Mouse (Mus musculus): Measurements from ENCODE around the gene Anp32a. TPM values are rescaled to one million over a fixed set of nuclear protein-coding genes. Genes with fewer than 3 reads are reported as not detected.

Anp32a gene
- polyA plus RNA-seq, 1 experiment from 2014 or later: 172 TPM

GRCm38 (mm10) chr9:62341701-62342440, 778 bp downstream of the Anp32a start:
- ATAC-seq (ENCODE audit: low FRiP score): peak; percentile 47; the same call in 1 of the 2 replicates
- Histone ChIP-seq H3K4me2 (peak overlapping the region; percentile 77), H3K27me3 (no peaks in the 10 kb centered on the region), H3K9ac (peak overlapping the region; percentile 99), H3K4me1 (replicated peaks) (peaks cover 38% of the 10 kb centered on the region), H3K9me3 (no peaks in the 10 kb centered on the region), H3K4me3 (peak overlapping the region; percentile 87), H3K27ac (peak overlapping the region; percentile 100), H3K36me3 (no peaks in the 10 kb centered on the region)
- WGBS: under 1% methylated on average over 51 of the region's 54 CpGs

GRCm38 (mm10) chr9:62342441-62343191, 1.5 kb downstream of the Anp32a start:
- H3K4me1 ChIP-seq (replicated peaks): peaks cover 44% of the 10 kb centered on the region
- WGBS: under 1% methylated on average over 48 of the region's 48 CpGs
- no peaks in the 10 kb centered on the region for H3K27me3 ChIP-seq
- ATAC-seq (ENCODE audit: low FRiP score): no peak
- peak overlapping the region; percentile 87 for H3K4me3 ChIP-seq
- H3K9ac ChIP-seq: peak overlapping the region; percentile 99
- peak overlapping the region; percentile 100 for H3K27ac ChIP-seq
- no peaks in the 10 kb centered on the region for H3K9me3 ChIP-seq
- H3K36me3 ChIP-seq: no peaks in the 10 kb centered on the region
- peak overlapping the region; percentile 77 for H3K4me2 ChIP-seq

- Histone ChIP-seq H3K36me3 (no peaks in the 10 kb centered on the region), H3K4me2 (peak overlapping the region; percentile 77), H3K4me1 (replicated peaks) (peaks cover 48% of the 10 kb centered on the region), H3K27me3 (no peaks in the 10 kb centered on the region), H3K9me3 (no peaks in the 10 kb centered on the region), H3K9ac (peak overlapping the region; percentile 99), H3K4me3 (peak overlapping the region; percentile 87), H3K27ac (peak overlapping the region; percentile 100)
- WGBS: under 1% methylated on average over 49 of the region's 56 CpGs
- ATAC-seq (ENCODE audit: low FRiP score): peak; percentile 31
Observed at GRCm38 (mm10) chr9:62343192-62343903, 2.3 kb downstream of the Anp32a start.

- WGBS: under 1% methylated on average over 47 of the region's 52 CpGs
- Histone ChIP-seq H3K9me3 (no peaks in the 10 kb centered on the region), H3K36me3 (no peaks in the 10 kb centered on the region), H3K4me2 (peak overlapping the region; percentile 77), H3K27me3 (no peaks in the 10 kb centered on the region), H3K4me3 (peak overlapping the region; percentile 87), H3K4me1 (replicated peaks) (peaks cover 47% of the 10 kb centered on the region), H3K27ac (peak overlapping the region; percentile 100), H3K9ac (peak overlapping the region; percentile 99)
- peak; percentile 13; the same call in 1 of the 2 replicates for ATAC-seq (ENCODE audit: low FRiP score)
Observed at GRCm38 (mm10) chr9:62343904-62344491, 2.9 kb downstream of the Anp32a start.

GRCm38 (mm10) chr9:62344545-62344944, 3.5 kb downstream of the Anp32a start:
- peaks cover 50% of the 10 kb centered on the region for H3K4me1 ChIP-seq (replicated peaks)
- WGBS: under 1% methylated on average over 25 of the region's 26 CpGs

GRCm38 (mm10) chr9:62345081-62345481, 4.0 kb downstream of the Anp32a start:
- Histone ChIP-seq H3K27ac (peak overlapping the region; percentile 100), H3K4me3 (peak overlapping the region; percentile 87), H3K4me1 (replicated peaks) (peaks cover 53% of the 10 kb centered on the region), H3K9ac (peak overlapping the region; percentile 99), H3K4me2 (peak overlapping the region; percentile 77), H3K36me3 (no peaks in the 10 kb centered on the region), H3K27me3 (no peaks in the 10 kb centered on the region), H3K9me3 (no peaks in the 10 kb centered on the region)
- WGBS: 5% methylated on average over 11 of the region's 11 CpGs
- no peak for ATAC-seq (ENCODE audit: low FRiP score)

More at GRCm38 (mm10) chr9:62344545-62344944, 3.5 kb downstream of the Anp32a start:
- Histone ChIP-seq H3K9ac (peak overlapping the region; percentile 99), H3K36me3 (no peaks in the 10 kb centered on the region), H3K4me2 (peak overlapping the region; percentile 77), H3K4me3 (peak overlapping the region; percentile 87), H3K9me3 (no peaks in the 10 kb centered on the region), H3K27me3 (no peaks in the 10 kb centered on the region), H3K27ac (peak overlapping the region; percentile 100)
- no peak for ATAC-seq (ENCODE audit: low FRiP score)

GRCm38 (mm10) chr9:62345633-62346387, 4.7 kb downstream of the Anp32a start:
- H3K36me3 ChIP-seq: no peaks in the 10 kb centered on the region
- peak overlapping the region; percentile 99 for H3K9ac ChIP-seq
- peak overlapping the region; percentile 87 for H3K4me3 ChIP-seq
- no peaks in the 10 kb centered on the region for H3K9me3 ChIP-seq
- H3K4me1 ChIP-seq (replicated peaks): peaks cover 57% of the 10 kb centered on the region
- no peak for ATAC-seq (ENCODE audit: low FRiP score)
- WGBS: 55% methylated on average over 9 of the region's 9 CpGs
- peak overlapping the region; percentile 77 for H3K4me2 ChIP-seq
- peak overlapping the region; percentile 100 for H3K27ac ChIP-seq
- no peaks in the 10 kb centered on the region for H3K27me3 ChIP-seq

- Histone ChIP-seq H3K4me1 (replicated peaks) (peaks cover 58% of the 10 kb centered on the region), H3K27me3 (no peaks in the 10 kb centered on the region), H3K4me2 (peak overlapping the region; percentile 77), H3K9me3 (no peaks in the 10 kb centered on the region), H3K9ac (peak overlapping the region; percentile 40; the same call in 1 of the 2 replicates), H3K36me3 (no peaks in the 10 kb centered on the region), H3K4me3 (peak overlapping the region; percentile 87; the same call in 1 of the 2 replicates), H3K27ac (peak overlapping the region; percentile 100; the same call in 1 of the 2 replicates)
- ATAC-seq (ENCODE audit: low FRiP score): no peak
- WGBS: 72% methylated on average over 6 of the region's 6 CpGs
Observed at GRCm38 (mm10) chr9:62346388-62346679, 5.2 kb downstream of the Anp32a start.

- no peak for ATAC-seq (ENCODE audit: low FRiP score)
- Histone ChIP-seq H3K9me3 (no peaks in the 10 kb centered on the region), H3K36me3 (no peaks in the 10 kb centered on the region), H3K27me3 (no peaks in the 10 kb centered on the region), H3K4me1 (replicated peaks) (peaks cover 58% of the 10 kb centered on the region), H3K9ac (no peak overlapping the region), H3K4me3 (no peak overlapping the region), H3K4me2 (no peak overlapping the region), H3K27ac (peak overlapping the region; percentile 12; the same call in 1 of the 2 replicates)
- 85% methylated on average over 5 of the region's 5 CpGs for WGBS
Observed at GRCm38 (mm10) chr9:62347201-62347600, 6.1 kb downstream of the Anp32a start.

- no peak overlapping the region for H3K4me3 ChIP-seq
- H3K9me3 ChIP-seq: no peaks in the 10 kb centered on the region
- no peaks in the 10 kb centered on the region for H3K27me3 ChIP-seq
- peaks cover 60% of the 10 kb centered on the region for H3K4me1 ChIP-seq (replicated peaks)
- H3K4me2 ChIP-seq: no peak overlapping the region
- ATAC-seq (ENCODE audit: low FRiP score): no peak
- H3K36me3 ChIP-seq: no peaks in the 10 kb centered on the region
- 87% methylated on average over 10 of the region's 10 CpGs for WGBS
- H3K9ac ChIP-seq: no peak overlapping the region
- H3K27ac ChIP-seq: no peak overlapping the region
Observed at GRCm38 (mm10) chr9:62348050-62348449, 7.0 kb downstream of the Anp32a start.

- Histone ChIP-seq H3K9ac (no peak overlapping the region), H3K4me1 (replicated peaks) (peaks cover 64% of the 10 kb centered on the region), H3K36me3 (no peaks in the 10 kb centered on the region), H3K9me3 (no peaks in the 10 kb centered on the region), H3K27ac (no peak overlapping the region), H3K4me3 (no peak overlapping the region), H3K27me3 (no peaks in the 10 kb centered on the region), H3K4me2 (no peak overlapping the region)
- 78% methylated on average over 6 of the region's 6 CpGs for WGBS
- no peak for ATAC-seq (ENCODE audit: low FRiP score)
Observed at GRCm38 (mm10) chr9:62348467-62348985, 7.4 kb downstream of the Anp32a start.

Measured in hindbrain, embryonic 13.5 days (tissue).